Mouse (Mus musculus) urinary bladder, postnatal 10 days (tissue): ENCODE measurements at regions not wholly inside any gene's neighbourhood (a gene's known extent, or its start where the extent isn't known, plus 50 kb on each side); places are given as distances from the start of the nearest gene placed in this dataset.
"Not testable (repeated sequence)": the region's sequence is repeated elsewhere in the genome, so short reads cannot be mapped to it uniquely, and the experiment has no call there.

ENCODE experiments used
- DNase-seq: peaks from one replicate; pipeline ENCODE4 v3.0.0; 2022; ENCODE audit warnings: low spot score

- no peak for DNase-seq
Measured at GRCm38 (mm10) chr17:47271979-47272677, 96.6 kb upstream of the Mrps10 start.

GRCm38 (mm10) chr17:47269053-47269891 lies 99.4 kb upstream of the Mrps10 start:
- DNase-seq: no peak

- no peak for DNase-seq
Measured at GRCm38 (mm10) chr17:47267843-47268242, 100.8 kb upstream of the Mrps10 start.

- DNase-seq: no peak
Measured at GRCm38 (mm10) chr17:47267076-47267475, 101.6 kb upstream of the Mrps10 start.

- no peak for DNase-seq
Measured at GRCm38 (mm10) chr17:47266335-47266734, 102.4 kb upstream of the Mrps10 start.

GRCm38 (mm10) chr17:47262986-47263385 lies 105.7 kb upstream of the Mrps10 start:
- no peak for DNase-seq

- DNase-seq: no peak
Measured at GRCm38 (mm10) chr17:47262141-47262540, 106.5 kb upstream of the Mrps10 start.

GRCm38 (mm10) chr17:47260976-47261375 lies 107.7 kb upstream of the Mrps10 start:
- DNase-seq: no peak

GRCm38 (mm10) chr17:47258296-47258695 lies 110.4 kb upstream of the Mrps10 start:
- no peak for DNase-seq

GRCm38 (mm10) chr17:47255209-47255608 lies 113.5 kb upstream of the Mrps10 start:
- no peak for DNase-seq

GRCm38 (mm10) chr17:47254026-47254425 lies 114.7 kb upstream of the Mrps10 start:
- DNase-seq: no peak

- DNase-seq: no peak
Measured at GRCm38 (mm10) chr17:47250001-47250400, 118.7 kb upstream of the Mrps10 start.

- no peak for DNase-seq
Measured at GRCm38 (mm10) chr17:47249176-47249575, 119.5 kb upstream of the Mrps10 start.

GRCm38 (mm10) chr17:47248053-47248452 lies 120.6 kb upstream of the Mrps10 start:
- no peak for DNase-seq

- DNase-seq: no peak
Measured at GRCm38 (mm10) chr17:47247516-47247915, 121.2 kb upstream of the Mrps10 start.

- no peak for DNase-seq
Measured at GRCm38 (mm10) chr17:47246605-47247004, 122.1 kb upstream of the Mrps10 start.

GRCm38 (mm10) chr17:47245635-47246034 lies 123.1 kb upstream of the Mrps10 start:
- no peak for DNase-seq

GRCm38 (mm10) chr17:47239086-47239485 lies 129.6 kb upstream of the Mrps10 start:
- no peak for DNase-seq

GRCm38 (mm10) chr17:47237881-47238280 lies 130.8 kb upstream of the Mrps10 start:
- not testable (repeated sequence) for DNase-seq

GRCm38 (mm10) chr17:47234343-47234742 lies 134.3 kb upstream of the Mrps10 start:
- no peak for DNase-seq

GRCm38 (mm10) chr17:47233003-47233678 lies 135.5 kb upstream of the Mrps10 start:
- DNase-seq: no peak

- DNase-seq: no peak
Measured at GRCm38 (mm10) chr17:47230715-47231114, 138.0 kb upstream of the Mrps10 start.

GRCm38 (mm10) chr17:47226391-47226790 lies 142.3 kb upstream of the Mrps10 start:
- no peak for DNase-seq
